9 mouse cellular contexts compared by ENCODE assay signal in the genomic region with DNA sequence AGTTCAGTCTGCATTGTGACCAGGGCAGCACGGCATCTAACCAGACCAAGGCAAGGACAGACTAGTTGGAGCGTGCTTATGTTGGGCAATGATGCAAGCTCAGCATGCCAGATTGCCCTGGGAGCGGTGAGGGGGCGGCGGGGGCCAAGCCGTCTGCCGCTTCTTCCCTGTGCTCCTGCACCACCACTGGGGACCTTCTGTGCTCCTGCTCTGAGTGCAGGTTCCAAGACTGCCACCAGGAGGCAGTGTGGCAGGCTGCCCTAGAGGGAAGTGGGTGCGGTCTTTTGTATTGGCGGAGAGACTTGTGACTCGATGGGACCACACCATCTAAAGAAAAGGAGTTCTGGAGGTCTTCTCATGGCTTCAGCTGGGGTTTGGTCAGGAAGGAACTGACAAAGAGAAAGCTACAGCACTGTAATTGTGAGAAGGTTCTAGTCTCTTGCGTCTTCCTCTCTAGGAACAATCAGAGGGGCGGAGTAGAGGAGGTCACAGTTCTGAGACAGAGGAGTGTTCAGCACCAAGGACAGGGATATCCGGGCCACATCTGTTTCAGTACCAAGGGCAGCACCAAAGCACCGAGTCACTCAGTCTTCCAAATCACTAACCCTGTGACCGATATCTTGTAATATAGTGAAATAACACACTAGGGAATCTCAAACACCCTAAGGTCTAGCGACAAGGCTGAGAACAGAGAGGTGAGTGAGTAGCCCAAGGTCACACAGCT. TPM values are rescaled to one million over a fixed set of nuclear protein-coding genes. Genes with fewer than 3 reads are reported as not detected.
A peak's percentile ranks its signal among the peaks of the same experiment; 100 is the strongest.
DNase-seq lines count a peak whose midpoint lies in the region; ATAC-seq and TF ChIP-seq lines count a peak whose summit lies in the region.
"Had no signal": no experiment of that assay in that cellular context is flagged by ENCODE, and none has a peak within 500 bp of the region (broad histone marks: within the 10 kb centered on the region; RNA-seq: fewer than 3 reads in every experiment).

No protein-coding gene starts in this region.

- H3K9ac ChIP-seq in kidney, embryonic 14.5 days (ENCODE audit: low read depth, low read length): no peak overlapping the region
- H3K9ac ChIP-seq in liver, embryonic 14.5 days (replicated peaks): no peak overlapping the region
- H3K9ac ChIP-seq: heart, embryonic 13.5 days had no signal

- no peaks in the 10 kb centered on the region for H3K36me3 ChIP-seq in embryonic facial prominence, embryonic 10.5 days (replicated peaks)
- no peaks in the 10 kb centered on the region for H3K36me3 ChIP-seq in kidney, embryonic 14.5 days (ENCODE audit: control insufficient read depth, insufficient read depth, low read length)
- H3K36me3 ChIP-seq in liver, embryonic 14.5 days (replicated peaks; ENCODE audit: control insufficient read depth, insufficient read depth, low read depth): no peaks in the 10 kb centered on the region
- H3K36me3 ChIP-seq: heart, embryonic 13.5 days had no signal

- DNase-seq in spleen, postnatal 4 days (ENCODE audit: low spot score in 2 of 2): peak; percentile 52 to 77
- DNase-seq in spleen, adult 12 weeks (ENCODE audit: low spot score): no peak
- DNase-seq in adrenal gland, postnatal 25 days: peak; percentile 60
- peak; percentile 84 for DNase-seq in embryonic facial prominence, embryonic 10.5 days (ENCODE audit: low spot score)
- peak; percentile 41 to 43 (median 42) for DNase-seq in liver, embryonic 14.5 days (ENCODE audit: low read depth in 3 of 3, low spot score in 3 of 3)
- DNase-seq in retina, postnatal 1 day: peak; percentile 78
- no peak for DNase-seq in right cerebral cortex, adult 18-20 months

- no peak overlapping the region for H3K4me2 ChIP-seq in kidney, embryonic 14.5 days (replicated peaks; ENCODE audit: low read depth, low read length)
- H3K4me2 ChIP-seq in liver, embryonic 14.5 days (ENCODE audit: low read depth): no peak overlapping the region
- H3K4me2 ChIP-seq: heart, embryonic 13.5 days had no signal

- ATAC-seq in kidney, embryonic 14.5 days (ENCODE audit: low FRiP score, low TSS enrichment): 0 out of 2 replicates have a peak, but pooled peaks have one; percentile 71
- no peak for ATAC-seq in liver, embryonic 14.5 days (ENCODE audit: insufficient read depth)

- H3K9me3 ChIP-seq in embryonic facial prominence, embryonic 10.5 days: no peaks in the 10 kb centered on the region
- H3K9me3 ChIP-seq in kidney, embryonic 14.5 days (ENCODE audit: control insufficient read depth, low read length): no peaks in the 10 kb centered on the region
- no peaks in the 10 kb centered on the region for H3K9me3 ChIP-seq in liver, embryonic 14.5 days (ENCODE audit: control insufficient read depth, low read length)
- H3K9me3 ChIP-seq: heart, embryonic 13.5 days had no signal

- no peak overlapping the region for H3K27ac ChIP-seq in embryonic facial prominence, embryonic 10.5 days (replicated peaks)
- no peak overlapping the region for H3K27ac ChIP-seq in kidney, embryonic 14.5 days (ENCODE audit: low read depth, low read length)
- H3K27ac ChIP-seq in liver, embryonic 14.5 days: no peak overlapping the region
- H3K27ac ChIP-seq: heart, embryonic 13.5 days had no signal

- TF ChIP-seq CTCF in liver, embryonic 14.5 days (IDR thresholded peaks at IDR 0.05; ENCODE audit: low read depth): peak; percentile 72

- WGBS in embryonic facial prominence, embryonic 10.5 days: 21% methylated on average over 16 of the region's 16 CpGs
- 23% methylated on average over 16 of the region's 16 CpGs for WGBS in kidney, embryonic 14.5 days
- WGBS in liver, embryonic 14.5 days (ENCODE audit: insufficient replicate concordance): 21% methylated on average over 16 of the region's 16 CpGs

- no peak for TF ChIP-seq EP300 in liver, embryonic 14.5 days (IDR thresholded peaks at IDR 0.05; ENCODE audit: low read depth)

- H3K4me3 ChIP-seq in embryonic facial prominence, embryonic 10.5 days: no peak overlapping the region
- H3K4me3 ChIP-seq in kidney, embryonic 14.5 days (ENCODE audit: low read length): no peak overlapping the region
- no peak overlapping the region for H3K4me3 ChIP-seq in liver, embryonic 14.5 days (ENCODE audit: insufficient read depth in 1 of 2, low read depth in 2 of 2, low read length in 2 of 2)
- H3K4me3 ChIP-seq: heart, embryonic 13.5 days had no signal

- peaks cover 23% of the 10 kb centered on the region for H3K4me1 ChIP-seq in embryonic facial prominence, embryonic 10.5 days
- H3K4me1 ChIP-seq in kidney, embryonic 14.5 days (ENCODE audit: control insufficient read depth, insufficient read depth, low read length): no peaks in the 10 kb centered on the region
- H3K4me1 ChIP-seq in liver, embryonic 14.5 days (replicated peaks; ENCODE audit: control insufficient read depth in 2 of 2, insufficient read depth in 2 of 2, low read length in 1 of 2): no peaks in the 10 kb centered on the region

- H3K27me3 ChIP-seq in embryonic facial prominence, embryonic 10.5 days (replicated peaks; ENCODE audit: low read depth, poor library complexity, severe bottlenecking): peaks cover 5% of the 10 kb centered on the region
- no peaks in the 10 kb centered on the region for H3K27me3 ChIP-seq in kidney, embryonic 14.5 days (ENCODE audit: control insufficient read depth, insufficient read depth, low read length)
- H3K27me3 ChIP-seq in liver, embryonic 14.5 days (ENCODE audit: control insufficient read depth, insufficient read depth, low read length): no peaks in the 10 kb centered on the region

RNA-seq across cellular contexts. Expression of a gene that starts 14.0 kb away (rescaled TPM):
- total RNA-seq in adrenal gland, postnatal 25 days (2021): 21.6 and 27.9 TPM in 2 replicates
- 0.44 and 0.64 TPM in 2 replicates for polyA plus RNA-seq in embryonic facial prominence, embryonic 10.5 days (2016; fragmentation: Nextera tagmentation; extraction: Ambion mirVana)
- polyA plus RNA-seq in kidney, embryonic 14.5 days (2014; fragmentation: Nextera tagmentation; extraction: Ambion mirVana): 2.1 and 2.3 TPM in 2 replicates
- 0.28 and 0.37 TPM in 2 replicates for polyA plus RNA-seq in liver, embryonic 14.5 days (2012; rRNA removed)
- polyA plus RNA-seq in liver, embryonic 14.5 days (2014; fragmentation: Nextera tagmentation; extraction: Ambion mirVana): 0.04 and 0.09 TPM in 2 replicates

RNA-seq across cellular contexts. Expression of a gene that starts 54.3 kb away (rescaled TPM):
- 2.2 and 2.5 TPM in 2 replicates for total RNA-seq in adrenal gland, postnatal 25 days (2021)
- polyA plus RNA-seq in embryonic facial prominence, embryonic 10.5 days (2016; fragmentation: Nextera tagmentation; extraction: Ambion mirVana): 0.29 and 0.52 TPM in 2 replicates
- polyA plus RNA-seq in kidney, embryonic 14.5 days (2014; fragmentation: Nextera tagmentation; extraction: Ambion mirVana): 0.91 and 1.0 TPM in 2 replicates
- 0.05 and 0.06 TPM in 2 replicates for polyA plus RNA-seq in liver, embryonic 14.5 days (2012; rRNA removed)
- polyA plus RNA-seq in liver, embryonic 14.5 days (2014; fragmentation: Nextera tagmentation; extraction: Ambion mirVana): 0.08 TPM in 1 of 2 replicates, not detected in the other

Comparison
In these comparisons a context has a peak if more than half of its experiments do, and no peak if none do; other contexts are left out.
1. DNase-seq: peak in spleen, postnatal 4 days (2 of 2), adrenal gland, postnatal 25 days (single experiment), embryonic facial prominence, embryonic 10.5 days (single experiment), liver, embryonic 14.5 days (3 of 3) and retina, postnatal 1 day (single experiment); none in spleen, adult 12 weeks (single experiment) and right cerebral cortex, adult 18-20 months (single experiment).